Mouse (Mus musculus): ENCODE results near the gene Defb23. TPM values are rescaled to one million over a fixed set of nuclear protein-coding genes. Genes with fewer than 3 reads are reported as not detected.

The Defb23 gene
- not detected in 2 replicates for polyA plus RNA-seq (2014; fragmentation: Nextera tagmentation; extraction: Ambion mirVana)

GRCm38 (mm10) chr2:152464570-152465150 lies at the start of gene Defb23:
Defb23 (minus strand) TSS chr2:152464620.
- Histone ChIP-seq H3K9me3 (ENCODE audit: low read depth, low read length) (no peaks in the 10 kb centered on the region), H3K27me3 (ENCODE audit: insufficient read depth, low read length) (no peaks in the 10 kb centered on the region), H3K4me3 (ENCODE audit: low read depth, low read length) (no peak within 1 kb of the TSS), H3K4me2 (no peak within 1 kb of the TSS), H3K27ac (ENCODE audit: low read depth) (no peak within 1 kb of the TSS), H3K4me1 (ENCODE audit: insufficient read depth) (no peaks in the 10 kb centered on the region), H3K36me3 (ENCODE audit: insufficient read depth) (no peaks in the 10 kb centered on the region), H3K9ac (no peak within 1 kb of the TSS)
- DNase-seq = no peak
- peak; percentile 26 for TF ChIP-seq CTCF (IDR thresholded peaks at IDR 0.05; ENCODE audit: low read depth)
- ATAC-seq (ENCODE audit: insufficient read depth) = no peak
- 85% methylated on average over 3 of the region's 3 CpGs for WGBS

GRCm38 (mm10) chr2:152511592-152511991 lies 47.2 kb upstream of the Defb23 start, which contains the start of gene Defb26:
Defb26 (minus strand) TSS chr2:152511692.
- no peak within 1 kb of the TSS for H3K4me2 ChIP-seq
- no peak within 1 kb of the TSS for H3K4me3 ChIP-seq (ENCODE audit: low read depth, low read length)
- no peaks in the 10 kb centered on the region for H3K27me3 ChIP-seq (ENCODE audit: insufficient read depth, low read length)
- H3K9me3 ChIP-seq (ENCODE audit: low read depth, low read length) = no peaks in the 10 kb centered on the region
- ATAC-seq (ENCODE audit: insufficient read depth) = no peak
- DNase-seq = no peak
- H3K9ac ChIP-seq = no peak within 1 kb of the TSS
- no peak within 1 kb of the TSS for H3K27ac ChIP-seq (ENCODE audit: low read depth)
- TF ChIP-seq CTCF (IDR thresholded peaks at IDR 0.05; ENCODE audit: low read depth) = no peak
- no peaks in the 10 kb centered on the region for H3K4me1 ChIP-seq (ENCODE audit: insufficient read depth)
- H3K36me3 ChIP-seq (ENCODE audit: insufficient read depth) = no peaks in the 10 kb centered on the region
- 92% methylated on average over 1 of the region's 1 CpGs for WGBS

DNA sequence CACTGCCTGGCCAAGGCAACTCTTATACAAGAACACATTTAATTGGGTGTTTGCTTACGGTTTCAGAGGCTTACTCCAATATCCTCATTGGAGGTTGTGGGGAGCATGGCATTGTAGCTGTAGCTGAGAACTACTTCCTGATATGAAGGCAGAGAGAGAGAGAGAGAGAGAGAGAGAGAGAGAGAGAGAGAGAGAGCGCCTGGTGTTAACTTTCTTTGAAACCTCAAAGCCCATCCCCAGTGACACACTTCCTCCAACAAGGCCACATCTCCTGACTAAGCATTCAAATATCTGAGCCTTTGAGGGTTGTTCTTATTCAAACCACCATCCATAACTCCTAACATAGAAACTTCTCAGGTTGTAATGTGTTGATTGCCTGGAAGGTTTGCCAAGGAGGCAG lies 39.5 kb upstream of the Defb23 start:
- Histone ChIP-seq H3K4me3 (ENCODE audit: low read depth, low read length) (no peak overlapping the region), H3K9ac (no peak overlapping the region), H3K4me1 (ENCODE audit: insufficient read depth) (no peaks in the 10 kb centered on the region), H3K9me3 (ENCODE audit: low read depth, low read length) (no peaks in the 10 kb centered on the region), H3K36me3 (ENCODE audit: insufficient read depth) (no peaks in the 10 kb centered on the region), H3K27me3 (ENCODE audit: insufficient read depth, low read length) (no peaks in the 10 kb centered on the region), H3K27ac (ENCODE audit: low read depth) (no peak overlapping the region), H3K4me2 (no peak overlapping the region)
- TF ChIP-seq CTCF (IDR thresholded peaks at IDR 0.05; ENCODE audit: low read depth) = no peak
- 70% methylated on average over 2 of the region's 2 CpGs for WGBS
- no peak for DNase-seq
- no peak for ATAC-seq (ENCODE audit: insufficient read depth)

DNA sequence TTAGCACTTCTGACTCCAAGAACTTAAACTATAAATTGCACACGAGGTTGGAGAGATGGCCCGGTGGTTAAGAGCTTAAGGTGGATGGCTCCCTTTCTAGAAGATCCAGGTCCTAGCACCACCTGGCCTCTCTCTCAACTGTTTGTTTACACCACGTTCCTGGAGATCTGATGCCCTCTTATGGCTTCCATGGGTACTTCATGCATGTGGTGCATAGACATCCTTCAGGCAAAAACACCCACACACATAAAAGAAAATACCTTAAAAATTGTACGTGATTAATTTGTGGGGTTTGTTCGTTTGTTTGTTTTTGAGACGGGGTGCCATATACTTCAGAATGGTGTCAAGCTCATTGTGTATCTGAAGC lies 36.4 kb upstream of the Defb23 start:
- H3K4me3 ChIP-seq (ENCODE audit: low read depth, low read length) = no peak overlapping the region
- no peaks in the 10 kb centered on the region for H3K9me3 ChIP-seq (ENCODE audit: low read depth, low read length)
- ATAC-seq (ENCODE audit: insufficient read depth) (no peak), DNase-seq (no peak)
- 78% methylated on average over 6 of the region's 6 CpGs for WGBS
- H3K27me3 ChIP-seq (ENCODE audit: insufficient read depth, low read length) = no peaks in the 10 kb centered on the region
- H3K36me3 ChIP-seq (ENCODE audit: insufficient read depth) = no peaks in the 10 kb centered on the region
- TF ChIP-seq CTCF (IDR thresholded peaks at IDR 0.05; ENCODE audit: low read depth) = peak; percentile 36; the same call in 1 of the 2 replicates
- H3K27ac ChIP-seq (ENCODE audit: low read depth) = no peak overlapping the region
- H3K4me2 ChIP-seq = no peak overlapping the region
- H3K9ac ChIP-seq = no peak overlapping the region
- no peaks in the 10 kb centered on the region for H3K4me1 ChIP-seq (ENCODE audit: insufficient read depth)

DNA sequence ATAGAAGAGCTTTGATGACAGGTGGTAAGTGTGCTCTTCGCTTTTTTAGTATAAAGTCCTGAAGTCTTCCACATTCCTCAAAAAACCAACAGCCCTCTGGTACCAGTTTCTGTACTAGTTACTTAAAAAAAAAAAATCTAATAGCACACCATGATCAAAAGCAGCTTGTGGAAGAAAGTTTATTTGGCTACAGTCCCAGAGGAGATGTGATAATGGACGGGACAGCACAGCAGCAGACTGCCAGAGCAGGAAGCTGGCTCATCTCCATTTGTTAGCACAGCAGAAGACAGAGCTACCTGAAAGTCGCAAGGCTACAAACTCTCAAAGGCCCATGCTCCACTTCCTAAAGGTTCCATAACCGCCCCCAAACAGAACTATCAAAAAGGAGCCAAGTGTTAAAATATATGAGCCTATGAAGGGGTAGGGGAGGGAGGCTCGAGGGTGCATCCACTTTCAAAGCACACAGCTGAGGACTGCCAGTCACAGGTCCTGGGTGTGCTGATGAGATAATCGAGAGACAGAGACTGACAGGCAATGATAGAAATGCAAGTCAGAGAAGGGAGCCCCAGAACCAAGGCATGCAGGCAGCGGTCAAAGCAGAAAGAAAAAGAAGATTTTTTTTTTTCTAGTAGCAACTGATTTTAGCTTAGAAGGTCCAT lies 35.9 kb upstream of the Defb23 start:
- TF ChIP-seq CTCF (IDR thresholded peaks at IDR 0.05; ENCODE audit: low read depth) = no peak
- H3K4me2 ChIP-seq = no peak overlapping the region
- no peak overlapping the region for H3K9ac ChIP-seq
- H3K36me3 ChIP-seq (ENCODE audit: insufficient read depth) = no peaks in the 10 kb centered on the region
- 52% methylated on average over 7 of the region's 7 CpGs for WGBS
- ATAC-seq (ENCODE audit: insufficient read depth) = no peak
- H3K9me3 ChIP-seq (ENCODE audit: low read depth, low read length) = no peaks in the 10 kb centered on the region
- no peaks in the 10 kb centered on the region for H3K4me1 ChIP-seq (ENCODE audit: insufficient read depth)
- no peak overlapping the region for H3K27ac ChIP-seq (ENCODE audit: low read depth)
- no peak overlapping the region for H3K4me3 ChIP-seq (ENCODE audit: low read depth, low read length)
- H3K27me3 ChIP-seq (ENCODE audit: insufficient read depth, low read length) = no peaks in the 10 kb centered on the region
- DNase-seq = peak; percentile 10

DNA sequence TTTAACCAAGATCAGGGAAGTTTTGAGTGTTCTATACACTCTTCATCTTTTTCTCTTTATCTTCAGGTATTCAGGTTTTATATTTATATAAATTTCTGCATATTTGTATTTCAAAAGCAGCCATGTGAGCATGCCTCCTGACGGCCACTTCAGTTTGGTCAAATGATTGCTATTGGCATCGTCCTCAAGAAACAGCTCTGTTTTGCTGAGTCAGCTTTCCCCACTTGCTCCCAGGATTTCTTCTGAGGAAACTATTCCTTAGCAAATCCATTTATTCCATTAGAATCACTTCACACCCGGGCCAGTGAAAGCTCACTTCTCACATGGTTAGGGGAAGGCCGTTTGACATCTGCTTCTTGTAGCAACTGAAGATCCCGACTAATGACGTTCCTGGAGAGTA lies 33.6 kb upstream of the Defb23 start:
- Histone ChIP-seq H3K4me2 (no peak overlapping the region), H3K9me3 (ENCODE audit: low read depth, low read length) (no peaks in the 10 kb centered on the region), H3K9ac (no peak overlapping the region), H3K4me3 (ENCODE audit: low read depth, low read length) (no peak overlapping the region), H3K4me1 (ENCODE audit: insufficient read depth) (no peaks in the 10 kb centered on the region), H3K36me3 (ENCODE audit: insufficient read depth) (no peaks in the 10 kb centered on the region), H3K27me3 (ENCODE audit: insufficient read depth, low read length) (no peaks in the 10 kb centered on the region), H3K27ac (ENCODE audit: low read depth) (no peak overlapping the region)
- WGBS = 45% methylated on average over 6 of the region's 6 CpGs
- DNase-seq (no peak), ATAC-seq (ENCODE audit: insufficient read depth) (no peak)
- no peak for TF ChIP-seq CTCF (IDR thresholded peaks at IDR 0.05; ENCODE audit: low read depth)

GRCm38 (mm10) chr2:152493151-152493550 lies 28.7 kb upstream of the Defb23 start:
- no peak for ATAC-seq (ENCODE audit: insufficient read depth)
- 72% methylated on average over 6 of the region's 6 CpGs for WGBS

More at GRCm38 (mm10) chr2:152493151-152493550, 28.7 kb upstream of the Defb23 start:
- no peak overlapping the region for H3K9ac ChIP-seq
- 0 out of 2 replicates have a peak, but pooled peaks have one; percentile 22 for TF ChIP-seq CTCF (IDR thresholded peaks at IDR 0.05; ENCODE audit: low read depth)
- no peak overlapping the region for H3K4me3 ChIP-seq (ENCODE audit: low read depth, low read length)
- no peak overlapping the region for H3K27ac ChIP-seq (ENCODE audit: low read depth)
- H3K4me1 ChIP-seq (ENCODE audit: insufficient read depth) = no peaks in the 10 kb centered on the region
- DNase-seq = no peak
- H3K4me2 ChIP-seq = no peak overlapping the region
- H3K36me3 ChIP-seq (ENCODE audit: insufficient read depth) = no peaks in the 10 kb centered on the region
- H3K9me3 ChIP-seq (ENCODE audit: low read depth, low read length) = no peaks in the 10 kb centered on the region
- H3K27me3 ChIP-seq (ENCODE audit: insufficient read depth, low read length) = no peaks in the 10 kb centered on the region

Measured in lung, embryonic 14.5 days (tissue).